Mouse (Mus musculus) heart, postnatal 0 days (tissue): Measurements from ENCODE around the gene Dpt.

Source experiments
- CTCF ChIP-seq: IDR thresholded peaks from 2 replicates; pipeline ENCODE4 v1.5.1; 2016; ENCODE audit warnings: antibody characterized with exemption, control low read depth, low read depth
- EP300 ChIP-seq: IDR thresholded peaks from 2 replicates; pipeline ENCODE4 v1.6.1; 2016; ENCODE audit warnings: antibody characterized with exemption, low read depth

- TF ChIP-seq CTCF (no peak), EP300 (no peak)
These were observed 8.2 kb upstream of the Dpt start for GRCm38 (mm10) chr1:164788292-164788691.
